Mouse (Mus musculus): ENCODE measurements around the gene Pdzd7. TPM values are rescaled to one million over a fixed set of nuclear protein-coding genes. Genes with fewer than 3 reads are reported as not detected.

The Pdzd7 gene
- 0.04 and 0.17 TPM in 2 replicates for total RNA-seq (2012; rRNA removed)
- 0.12 and 0.20 TPM in 2 replicates for total RNA-seq (2014; rRNA removed)
- polyA plus RNA-seq (2012; ENCODE audit: insufficient read length, low read depth) = 0.15 TPM in 1 of 2 replicates, not detected in the other

DNA sequence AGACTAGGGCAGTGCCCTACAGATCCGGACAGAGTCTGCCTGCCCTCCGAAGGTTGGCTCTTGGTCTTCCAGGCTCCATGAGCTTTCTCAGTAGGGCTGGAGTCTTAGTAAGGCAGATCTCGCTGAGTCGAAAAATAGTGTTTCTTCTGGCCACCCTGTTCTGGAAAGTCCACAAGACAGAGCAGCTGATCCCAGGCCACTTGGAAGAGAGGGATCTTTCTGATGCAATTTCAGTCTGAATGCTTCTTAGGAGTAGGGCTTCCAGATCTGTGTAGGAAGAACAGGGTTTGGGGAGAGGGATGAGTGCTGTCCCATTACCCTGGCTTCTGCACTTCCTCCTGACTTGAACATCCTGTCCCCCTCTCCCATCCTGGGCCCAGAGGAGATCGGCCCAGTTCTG is at the start of gene Pdzd7:
TSS of gene Pdzd7 (minus strand) at position 67 of the 400 bp plus-strand sequence.
- peaks cover 63% of the 10 kb centered on the region for H3K27me3 ChIP-seq (replicated peaks)
- H3K36me3 ChIP-seq (replicated peaks in 1 of 2; ENCODE audit: control insufficient read depth in 1 of 2, insufficient read depth in 1 of 2, low read length in 1 of 2) = peaks cover 3 to 16% of the 10 kb centered on the region in 2 experiments
- no peak within 1 kb of the TSS for H3K27ac ChIP-seq (ENCODE audit: insufficient read depth, low read depth)
- TF ChIP-seq ZKSCAN1 (IDR thresholded peaks at IDR 0.05; ENCODE audit: borderline replicate concordance, low read depth, low read length) (no peak), RCOR1 (conservative IDR thresholded peaks at IDR 0.05; ENCODE audit: low read depth, low read length) (no peak), JUN (IDR thresholded peaks at IDR 0.05; ENCODE audit: insufficient read depth, low read depth, low read length) (no peak), ZC3H11A (IDR thresholded peaks at IDR 0.05; ENCODE audit: low read depth, low read length) (no peak), MAX (IDR thresholded peaks at IDR 0.05; ENCODE audit: low read length) (no peak), UBTF (IDR thresholded peaks at IDR 0.05; ENCODE audit: low read depth, low read length) (no peak), GABPA (IDR thresholded peaks at IDR 0.05; ENCODE audit: insufficient replicate concordance, low read depth, low read length) (no peak), POLR2AphosphoS2 (IDR thresholded peaks at IDR 0.05; ENCODE audit: low read depth, low read length) (no peak), NELFE (IDR thresholded peaks at IDR 0.05; ENCODE audit: low read depth, low read length) (no peak), SIN3A (IDR thresholded peaks at IDR 0.05; ENCODE audit: low read length) (no peak), EP300 (IDR thresholded peaks at IDR 0.05; ENCODE audit: low read length) (no peak), NRF1 (IDR thresholded peaks at IDR 0.05; ENCODE audit: low read depth, low read length) (no peak), ETS1 (conservative IDR thresholded peaks at IDR 0.05; ENCODE audit: low read depth, low read length) (no peak), SMC3 (IDR thresholded peaks at IDR 0.05; ENCODE audit: low read depth, low read length) (no peak), TCF12 (IDR thresholded peaks at IDR 0.05; ENCODE audit: low read depth, low read length) (no peak), TBP (conservative IDR thresholded peaks at IDR 0.05; ENCODE audit: low read depth, low read length) (no peak), ZMIZ1 (IDR thresholded peaks at IDR 0.05; ENCODE audit: low read depth, low read length) (no peak)
- no peaks in the 10 kb centered on the region for H3K79me2 ChIP-seq (replicated peaks; ENCODE audit: control insufficient read depth, extremely low read depth, insufficient read depth, poor library complexity, severe bottlenecking)
- H3K9ac ChIP-seq (ENCODE audit: insufficient read depth, low read depth) = no peak within 1 kb of the TSS
- dilution Hi-C loops (cut with MboI; ENCODE audit: extremely low pct_ligation_motif_present, extremely low pct_unique_long_range_greater_than_20kb, low sequenced_read_pairs) (no loop called here), in situ Hi-C loops (cut with MboI; ENCODE audit: low pct_ligation_motif_present, low pct_unique_long_range_greater_than_20kb, low sequenced_read_pairs) (loop anchor here (25.0 kb wide), 1 partner anchor 458 kb away; no protein-coding TSS in a partner anchor)
- H3K4me3 ChIP-seq (replicated peaks in 1 of 3; ENCODE audit: low read depth in 2 of 3, low read length in 2 of 3, poor library complexity in 1 of 3) = peak within 1 kb of the TSS in 1 of 3 experiments; percentile 70
- H3K4me1 ChIP-seq (ENCODE audit: control insufficient read depth in 1 of 2, insufficient read depth in 2 of 2) = peaks cover 4 to 30% of the 10 kb centered on the region in 2 experiments; a peak in 3 of 4 replicates
- DNase-seq (ENCODE audit: extremely low read depth) = no peak
- no peaks in the 10 kb centered on the region for H3K9me3 ChIP-seq (replicated peaks; ENCODE audit: low read length)
- peak within 1 kb of the TSS; percentile 67 for H3K4me2 ChIP-seq (ENCODE audit: insufficient read depth, low read depth, poor library complexity, severe bottlenecking)

DNA sequence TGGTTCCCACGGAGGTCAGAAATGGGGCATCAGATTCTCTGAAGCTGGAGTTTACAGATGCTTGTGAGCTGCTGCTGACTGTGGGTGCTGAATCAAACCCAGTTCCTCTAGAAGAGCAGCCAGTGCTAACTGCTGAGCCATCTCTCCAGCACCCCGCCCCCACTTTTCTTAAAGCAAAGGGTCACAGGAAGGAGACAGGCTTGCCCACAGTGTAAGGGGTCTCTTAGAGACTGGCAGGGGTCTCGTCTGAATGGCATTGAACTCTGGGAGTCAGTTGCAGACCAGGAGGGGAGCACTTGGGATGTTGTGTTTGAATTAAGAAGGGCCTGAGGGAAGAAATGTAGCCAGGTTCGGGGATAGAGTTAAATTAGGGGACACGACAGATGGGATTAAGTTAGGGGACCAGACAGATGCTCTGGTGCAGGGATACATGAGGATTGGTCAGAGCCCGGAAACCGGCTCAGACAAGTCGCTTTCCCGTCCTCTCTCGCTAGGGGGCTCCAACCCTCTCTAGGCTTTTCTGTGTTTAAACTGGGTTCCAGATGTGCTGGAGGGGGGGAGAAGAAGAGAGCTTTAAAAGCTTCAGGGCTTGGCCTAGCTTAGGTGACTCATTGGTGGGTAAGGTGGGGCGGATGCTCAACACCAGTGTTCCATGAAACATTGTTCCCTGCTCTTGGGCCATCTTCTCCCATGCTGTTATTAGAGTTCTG is 36.5 kb upstream of the Pdzd7 start:
- in situ Hi-C loops (cut with MboI; ENCODE audit: low pct_ligation_motif_present, low pct_unique_long_range_greater_than_20kb, low sequenced_read_pairs) = no loop called here
- H3K79me2 ChIP-seq (replicated peaks; ENCODE audit: control insufficient read depth, extremely low read depth, insufficient read depth, poor library complexity, severe bottlenecking) = no peaks in the 10 kb centered on the region
- no peak overlapping the region for H3K4me2 ChIP-seq (ENCODE audit: insufficient read depth, low read depth, poor library complexity, severe bottlenecking)
- H3K4me3 ChIP-seq (replicated peaks in 1 of 3; ENCODE audit: low read depth in 2 of 3, low read length in 2 of 3, poor library complexity in 1 of 3) = no peak overlapping the region
- no peak overlapping the region for H3K9ac ChIP-seq (ENCODE audit: insufficient read depth, low read depth)
- DNase-seq (ENCODE audit: extremely low read depth) = peak; percentile 65
- peaks cover 0 to 8% of the 10 kb centered on the region in 2 experiments; a peak in 2 of 4 replicates for H3K4me1 ChIP-seq (ENCODE audit: control insufficient read depth in 1 of 2, insufficient read depth in 2 of 2)
- no peaks in the 10 kb centered on the region for H3K36me3 ChIP-seq (replicated peaks in 1 of 2; ENCODE audit: control insufficient read depth in 1 of 2, insufficient read depth in 1 of 2, low read length in 1 of 2)
- dilution Hi-C loops (cut with MboI; ENCODE audit: extremely low pct_ligation_motif_present, extremely low pct_unique_long_range_greater_than_20kb, low sequenced_read_pairs) = no loop called here
- TF ChIP-seq RCOR1 (conservative IDR thresholded peaks at IDR 0.05; ENCODE audit: low read depth, low read length) (no peak), IRF4 (IDR thresholded peaks at IDR 0.05; ENCODE audit: low read depth, low read length) (no peak), HCFC1 (IDR thresholded peaks at IDR 0.05; ENCODE audit: low read depth, low read length) (no peak), ELF1 (IDR thresholded peaks at IDR 0.05; ENCODE audit: low read depth, low read length) (0 out of 2 replicates have a peak, but pooled peaks have one; percentile 26), MAZ (IDR thresholded peaks at IDR 0.05; ENCODE audit: low read depth, low read length) (no peak), SMC3 (IDR thresholded peaks at IDR 0.05; ENCODE audit: low read depth, low read length) (peak; percentile 25; the same call in 1 of the 2 replicates), CTCF (conservative IDR thresholded peaks at IDR 0.05 in 1 of 2, IDR thresholded peaks at IDR 0.05 in 1 of 2; ENCODE audit: low read depth in 2 of 2, low read length in 2 of 2) (peak; percentile 46 to 77; a peak in 3 of 4 replicates), TBP (conservative IDR thresholded peaks at IDR 0.05; ENCODE audit: low read depth, low read length) (no peak), USF1 (IDR thresholded peaks at IDR 0.05; ENCODE audit: low read depth, low read length) (no peak)
- H3K9me3 ChIP-seq (replicated peaks; ENCODE audit: low read length) = peaks cover 15% of the 10 kb centered on the region
- H3K27me3 ChIP-seq (replicated peaks) = peaks cover 83% of the 10 kb centered on the region
- no peak overlapping the region for H3K27ac ChIP-seq (ENCODE audit: insufficient read depth, low read depth)
